Mouse (Mus musculus) right cerebral cortex, postnatal 10 days (tissue): ENCODE data around the gene BC030867.
A peak's percentile ranks its signal among the peaks of the same experiment; 100 is the strongest.

Experiments
- DNase-seq, 2 experiments: peaks; one replicate each; pipeline ENCODE4 v3.0.0; 2021; ENCODE audit warnings: low spot score in 2 of 2

The BC030867 gene

GRCm38 (mm10) chr11:102221243-102221953 lies 27.3 kb upstream of the BC030867 start:
- no peak for DNase-seq

GRCm38 (mm10) chr11:102221954-102222351 lies 26.7 kb upstream of the BC030867 start:
- peak; percentile 54 to 58 for DNase-seq

- DNase-seq = peak; percentile 62 to 75
Observed at GRCm38 (mm10) chr11:102223166-102223565, 25.5 kb upstream of the BC030867 start.

GRCm38 (mm10) chr11:102224686-102225085 lies 24.0 kb upstream of the BC030867 start:
- peak in 1 of 2 experiments; percentile 32 for DNase-seq

- no peak for DNase-seq
Observed at GRCm38 (mm10) chr11:102225221-102225620, 23.5 kb upstream of the BC030867 start.

GRCm38 (mm10) chr11:102226067-102226978 lies 22.4 kb upstream of the BC030867 start:
- DNase-seq = peak in 1 of 2 experiments; percentile 33

GRCm38 (mm10) chr11:102227270-102228190 lies 21.2 kb upstream of the BC030867 start:
- DNase-seq = peak in 1 of 2 experiments; percentile 51

GRCm38 (mm10) chr11:102228191-102228545 lies 20.5 kb upstream of the BC030867 start:
- no peak for DNase-seq

- no peak for DNase-seq
Observed at GRCm38 (mm10) chr11:102228646-102229268, 19.9 kb upstream of the BC030867 start.

GRCm38 (mm10) chr11:102229331-102229953 lies 19.2 kb upstream of the BC030867 start:
- DNase-seq = peak in 1 of 2 experiments; percentile 48

GRCm38 (mm10) chr11:102230006-102230741 lies 18.5 kb upstream of the BC030867 start, which contains the start of gene Hdac5:
Gene Hdac5 (minus strand): TSS chr11:102230166.
- DNase-seq = peak; percentile 99

GRCm38 (mm10) chr11:102236022-102236421 lies 12.7 kb upstream of the BC030867 start:
- no peak for DNase-seq

GRCm38 (mm10) chr11:102240636-102241035 lies 8.0 kb upstream of the BC030867 start:
- DNase-seq = no peak

GRCm38 (mm10) chr11:102241246-102241645 lies 7.4 kb upstream of the BC030867 start:
- no peak for DNase-seq

GRCm38 (mm10) chr11:102241874-102242273 lies 6.8 kb upstream of the BC030867 start:
- DNase-seq = no peak

- DNase-seq = peak; percentile 85 to 90
Observed at GRCm38 (mm10) chr11:102244926-102245449, 3.7 kb upstream of the BC030867 start.

GRCm38 (mm10) chr11:102245581-102246272 lies 3.0 kb upstream of the BC030867 start:
- DNase-seq = no peak

- no peak for DNase-seq
Observed at GRCm38 (mm10) chr11:102246273-102246635, 2.4 kb upstream of the BC030867 start.

GRCm38 (mm10) chr11:102246871-102247270 lies 1.8 kb upstream of the BC030867 start:
- DNase-seq = no peak
